Mouse (Mus musculus): ENCODE data around the gene Pkm. TPM values are rescaled to one million over a fixed set of nuclear protein-coding genes. Genes with fewer than 3 reads are reported as not detected.

Gene Pkm
- polyA plus RNA-seq, 1 experiment from 2014 or later: 1,999 TPM

- Histone ChIP-seq H3K4me3 (ENCODE audit: low read depth, low read length) (no peak overlapping the region), H3K27ac (replicated peaks; ENCODE audit: low read depth, low read length) (no peak overlapping the region), H3K9me3 (ENCODE audit: control insufficient read depth, low read length) (no peaks in the 10 kb centered on the region), H3K27me3 (ENCODE audit: control insufficient read depth, insufficient read depth, low read length) (no peaks in the 10 kb centered on the region), H3K36me3 (ENCODE audit: control insufficient read depth, insufficient read depth, low read length) (0 out of 2 replicates have a peak, but pooled peaks cover 2% of the 10 kb centered on the region), H3K4me2 (ENCODE audit: low read depth, severe bottlenecking) (no peak overlapping the region), H3K4me1 (ENCODE audit: control insufficient read depth, insufficient read depth, low read length) (no peaks in the 10 kb centered on the region), H3K9ac (ENCODE audit: low read length) (no peak overlapping the region)
- ATAC-seq (ENCODE audit: insufficient number of reproducible peaks, low FRiP score, low TSS enrichment, low read depth) (no peak), DNase-seq (ENCODE audit: low spot score) (no peak)
- WGBS: 98% methylated on average over 4 of the region's 4 CpGs
Measured at GRCm38 (mm10) chr9:59649911-59650310, 6.3 kb upstream of the Pkm start.

- 27% methylated on average over 3 of the region's 3 CpGs for WGBS
- no peaks in the 10 kb centered on the region for H3K4me1 ChIP-seq (ENCODE audit: control insufficient read depth, insufficient read depth, low read length)
- no peak for ATAC-seq (ENCODE audit: insufficient number of reproducible peaks, low FRiP score, low TSS enrichment, low read depth)
- no peaks in the 10 kb centered on the region for H3K27me3 ChIP-seq (ENCODE audit: control insufficient read depth, insufficient read depth, low read length)
- no peak overlapping the region for H3K27ac ChIP-seq (replicated peaks; ENCODE audit: low read depth, low read length)
- no peak overlapping the region for H3K4me3 ChIP-seq (ENCODE audit: low read depth, low read length)
- H3K9me3 ChIP-seq (ENCODE audit: control insufficient read depth, low read length): no peaks in the 10 kb centered on the region
- no peak overlapping the region for H3K4me2 ChIP-seq (ENCODE audit: low read depth, severe bottlenecking)
- H3K9ac ChIP-seq (ENCODE audit: low read length): no peak overlapping the region
- no peak for DNase-seq (ENCODE audit: low spot score)
- H3K36me3 ChIP-seq (ENCODE audit: control insufficient read depth, insufficient read depth, low read length): 0 out of 2 replicates have a peak, but pooled peaks cover 2% of the 10 kb centered on the region
Measured at GRCm38 (mm10) chr9:59653371-59653770, 2.8 kb upstream of the Pkm start.

- no peak overlapping the region for H3K27ac ChIP-seq (replicated peaks; ENCODE audit: low read depth, low read length)
- no peak overlapping the region for H3K4me3 ChIP-seq (ENCODE audit: low read depth, low read length)
- ATAC-seq (ENCODE audit: insufficient number of reproducible peaks, low FRiP score, low TSS enrichment, low read depth) (no peak), DNase-seq (ENCODE audit: low spot score) (no peak)
- no peaks in the 10 kb centered on the region for H3K9me3 ChIP-seq (ENCODE audit: control insufficient read depth, low read length)
- H3K27me3 ChIP-seq (ENCODE audit: control insufficient read depth, insufficient read depth, low read length): no peaks in the 10 kb centered on the region
- 92% methylated on average over 2 of the region's 2 CpGs for WGBS
- H3K4me1 ChIP-seq (ENCODE audit: control insufficient read depth, insufficient read depth, low read length): peaks cover 5% of the 10 kb centered on the region
- H3K4me2 ChIP-seq (ENCODE audit: low read depth, severe bottlenecking): no peak overlapping the region
- 0 out of 2 replicates have a peak, but pooled peaks cover 2% of the 10 kb centered on the region for H3K36me3 ChIP-seq (ENCODE audit: control insufficient read depth, insufficient read depth, low read length)
- no peak overlapping the region for H3K9ac ChIP-seq (ENCODE audit: low read length)
Measured at GRCm38 (mm10) chr9:59654450-59654983, 1.7 kb upstream of the Pkm start.

GRCm38 (mm10) chr9:59656635-59657617 is 758 bp downstream of the Pkm start:
- peak; percentile 94 for DNase-seq (ENCODE audit: low spot score)
- Histone ChIP-seq H3K27ac (replicated peaks; ENCODE audit: low read depth, low read length) (peak overlapping the region; percentile 90), H3K27me3 (ENCODE audit: control insufficient read depth, insufficient read depth, low read length) (no peaks in the 10 kb centered on the region), H3K36me3 (ENCODE audit: control insufficient read depth, insufficient read depth, low read length) (peaks cover 8% of the 10 kb centered on the region), H3K9me3 (ENCODE audit: control insufficient read depth, low read length) (no peaks in the 10 kb centered on the region), H3K4me1 (ENCODE audit: control insufficient read depth, insufficient read depth, low read length) (peaks cover 16% of the 10 kb centered on the region), H3K4me2 (ENCODE audit: low read depth, severe bottlenecking) (peak overlapping the region; percentile 85), H3K4me3 (ENCODE audit: low read depth, low read length) (peak overlapping the region; percentile 74), H3K9ac (ENCODE audit: low read length) (peak overlapping the region; percentile 92)
- peak; percentile 15 for ATAC-seq (ENCODE audit: insufficient number of reproducible peaks, low FRiP score, low TSS enrichment, low read depth)
- under 1% methylated on average over 65 of the region's 65 CpGs for WGBS

- Histone ChIP-seq H3K9me3 (ENCODE audit: control insufficient read depth, low read length) (no peaks in the 10 kb centered on the region), H3K4me2 (ENCODE audit: low read depth, severe bottlenecking) (peak overlapping the region; percentile 85), H3K9ac (ENCODE audit: low read length) (peak overlapping the region; percentile 92), H3K27me3 (ENCODE audit: control insufficient read depth, insufficient read depth, low read length) (no peaks in the 10 kb centered on the region), H3K4me1 (ENCODE audit: control insufficient read depth, insufficient read depth, low read length) (peaks cover 16% of the 10 kb centered on the region), H3K4me3 (ENCODE audit: low read depth, low read length) (peak overlapping the region; percentile 74), H3K27ac (replicated peaks; ENCODE audit: low read depth, low read length) (peak overlapping the region; percentile 90; the same call in 1 of the 2 replicates), H3K36me3 (ENCODE audit: control insufficient read depth, insufficient read depth, low read length) (peaks cover 8% of the 10 kb centered on the region)
- WGBS: 9% methylated on average over 4 of the region's 4 CpGs
- no peak for ATAC-seq (ENCODE audit: insufficient number of reproducible peaks, low FRiP score, low TSS enrichment, low read depth)
- peak; percentile 38 for DNase-seq (ENCODE audit: low spot score)
Measured at GRCm38 (mm10) chr9:59658146-59658545, 2.0 kb downstream of the Pkm start.

- peaks cover 16% of the 10 kb centered on the region for H3K4me1 ChIP-seq (ENCODE audit: control insufficient read depth, insufficient read depth, low read length)
- no peak for ATAC-seq (ENCODE audit: insufficient number of reproducible peaks, low FRiP score, low TSS enrichment, low read depth)
Measured at GRCm38 (mm10) chr9:59659036-59660026, 3.2 kb downstream of the Pkm start.

GRCm38 (mm10) chr9:59660421-59660820 is 4.3 kb downstream of the Pkm start:
- ATAC-seq (ENCODE audit: insufficient number of reproducible peaks, low FRiP score, low TSS enrichment, low read depth) (no peak), DNase-seq (ENCODE audit: low spot score) (peak; percentile 23)
- H3K4me2 ChIP-seq (ENCODE audit: low read depth, severe bottlenecking): no peak overlapping the region
- no peaks in the 10 kb centered on the region for H3K9me3 ChIP-seq (ENCODE audit: control insufficient read depth, low read length)
- peaks cover 16% of the 10 kb centered on the region for H3K4me1 ChIP-seq (ENCODE audit: control insufficient read depth, insufficient read depth, low read length)
- no peaks in the 10 kb centered on the region for H3K27me3 ChIP-seq (ENCODE audit: control insufficient read depth, insufficient read depth, low read length)
- no peak overlapping the region for H3K27ac ChIP-seq (replicated peaks; ENCODE audit: low read depth, low read length)
- H3K4me3 ChIP-seq (ENCODE audit: low read depth, low read length): no peak overlapping the region
- 68% methylated on average over 10 of the region's 10 CpGs for WGBS
- H3K9ac ChIP-seq (ENCODE audit: low read length): no peak overlapping the region; the same call in 1 of the 2 replicates
- H3K36me3 ChIP-seq (ENCODE audit: control insufficient read depth, insufficient read depth, low read length): peaks cover 15% of the 10 kb centered on the region

More at GRCm38 (mm10) chr9:59659036-59660026, 3.2 kb downstream of the Pkm start:
- no peak overlapping the region for H3K27ac ChIP-seq (replicated peaks; ENCODE audit: low read depth, low read length)
- no peaks in the 10 kb centered on the region for H3K27me3 ChIP-seq (ENCODE audit: control insufficient read depth, insufficient read depth, low read length)
- no peak overlapping the region for H3K9ac ChIP-seq (ENCODE audit: low read length)
- H3K9me3 ChIP-seq (ENCODE audit: control insufficient read depth, low read length): no peaks in the 10 kb centered on the region
- WGBS: 24% methylated on average over 14 of the region's 14 CpGs
- no peak overlapping the region; the same call in 1 of the 2 replicates for H3K4me3 ChIP-seq (ENCODE audit: low read depth, low read length)
- peaks cover 8% of the 10 kb centered on the region for H3K36me3 ChIP-seq (ENCODE audit: control insufficient read depth, insufficient read depth, low read length)
- peak; percentile 94 for DNase-seq (ENCODE audit: low spot score)
- H3K4me2 ChIP-seq (ENCODE audit: low read depth, severe bottlenecking): peak overlapping the region; percentile 85

Data from limb, embryonic 11.5 days (tissue).